Mouse (Mus musculus): ENCODE data around the gene Gm49361.

The Gm49361 gene

DNA sequence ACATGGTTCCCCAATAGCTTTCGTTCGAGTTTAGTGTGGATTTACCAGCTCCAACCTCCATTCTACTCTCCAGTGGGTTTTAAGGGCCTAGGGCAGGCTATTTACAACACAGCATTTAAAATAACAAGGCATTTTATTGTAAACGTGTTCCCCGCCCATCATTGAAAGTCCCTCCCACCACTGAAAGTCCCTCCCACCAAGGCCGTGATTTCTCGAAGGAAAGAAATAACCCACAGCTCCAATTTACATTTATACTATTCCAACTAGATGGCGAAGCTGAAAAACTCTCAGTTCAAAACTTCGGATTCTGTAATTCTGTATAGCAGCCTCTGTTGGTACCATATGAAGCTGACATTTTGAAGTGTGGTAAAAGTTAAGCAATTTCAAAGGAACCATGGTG, 1.4 kb downstream of the Gm49361 start:
- TF ChIP-seq GATA4 (IDR thresholded peaks at IDR 0.05; ENCODE audit: insufficient replicate concordance, low read length) = no peak

DNA sequence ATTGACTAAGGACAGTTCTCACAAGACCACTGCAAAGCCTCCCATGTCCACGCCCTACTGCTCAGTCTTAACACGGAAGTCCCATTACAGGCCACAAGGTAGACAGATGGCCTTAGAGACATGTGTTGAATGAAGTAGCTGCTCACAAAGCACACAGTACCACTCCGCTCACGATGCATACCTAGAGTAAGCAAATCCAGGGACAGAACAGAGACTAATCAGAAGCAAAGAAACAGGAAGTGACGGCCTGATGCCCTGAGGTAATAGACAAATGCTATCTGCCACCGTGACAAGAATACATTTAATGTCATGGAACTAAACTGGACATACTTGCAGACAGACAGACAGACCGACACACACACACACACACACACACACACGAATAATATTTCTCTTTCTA, 5.3 kb downstream of the Gm49361 start:
- no peak for TF ChIP-seq GATA4 (IDR thresholded peaks at IDR 0.05; ENCODE audit: insufficient replicate concordance, low read length)

DNA sequence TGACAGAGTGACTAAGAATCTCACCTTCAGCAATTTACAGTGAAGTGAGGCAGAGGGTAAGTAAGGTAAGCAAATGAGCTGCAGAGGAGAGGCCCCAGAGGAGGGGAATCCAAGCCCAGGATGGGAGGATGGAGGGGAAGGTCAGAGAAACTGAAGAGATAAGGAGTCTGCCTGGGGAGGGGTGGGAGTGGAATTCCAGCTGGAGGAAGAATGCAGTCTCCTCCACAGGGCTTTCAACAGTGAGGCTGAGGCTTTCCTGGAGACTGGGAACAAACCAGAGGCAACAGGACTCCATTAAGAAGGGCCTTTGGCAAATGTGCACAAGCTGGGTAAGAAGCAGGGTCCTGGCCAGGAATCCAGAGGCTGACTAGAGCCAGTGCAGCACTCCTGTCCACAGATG, 8.8 kb downstream of the Gm49361 start:
- TF ChIP-seq GATA4 (IDR thresholded peaks at IDR 0.05; ENCODE audit: insufficient replicate concordance, low read length) = no peak; the same call in 1 of the 2 replicates

DNA sequence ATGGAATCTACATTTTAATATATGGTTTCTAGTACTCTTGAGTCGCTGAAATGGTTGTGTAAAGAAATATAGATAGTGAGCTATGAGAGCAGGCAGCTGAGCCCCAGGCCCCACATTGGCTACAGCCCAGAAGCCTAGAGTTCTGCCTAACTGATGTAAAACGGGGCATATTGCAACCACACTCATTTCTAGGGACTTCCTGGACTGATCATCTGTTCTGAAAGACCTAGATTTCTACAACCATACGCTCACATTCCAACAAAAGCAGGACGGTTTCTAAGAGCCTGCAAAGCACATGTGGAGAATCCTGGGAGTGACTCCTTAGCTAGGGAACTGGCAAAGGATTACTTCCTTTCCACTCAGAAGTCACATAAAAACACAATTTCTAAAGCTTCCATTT, 9.8 kb downstream of the Gm49361 start:
- TF ChIP-seq GATA4 (IDR thresholded peaks at IDR 0.05; ENCODE audit: insufficient replicate concordance, low read length) = no peak

DNA sequence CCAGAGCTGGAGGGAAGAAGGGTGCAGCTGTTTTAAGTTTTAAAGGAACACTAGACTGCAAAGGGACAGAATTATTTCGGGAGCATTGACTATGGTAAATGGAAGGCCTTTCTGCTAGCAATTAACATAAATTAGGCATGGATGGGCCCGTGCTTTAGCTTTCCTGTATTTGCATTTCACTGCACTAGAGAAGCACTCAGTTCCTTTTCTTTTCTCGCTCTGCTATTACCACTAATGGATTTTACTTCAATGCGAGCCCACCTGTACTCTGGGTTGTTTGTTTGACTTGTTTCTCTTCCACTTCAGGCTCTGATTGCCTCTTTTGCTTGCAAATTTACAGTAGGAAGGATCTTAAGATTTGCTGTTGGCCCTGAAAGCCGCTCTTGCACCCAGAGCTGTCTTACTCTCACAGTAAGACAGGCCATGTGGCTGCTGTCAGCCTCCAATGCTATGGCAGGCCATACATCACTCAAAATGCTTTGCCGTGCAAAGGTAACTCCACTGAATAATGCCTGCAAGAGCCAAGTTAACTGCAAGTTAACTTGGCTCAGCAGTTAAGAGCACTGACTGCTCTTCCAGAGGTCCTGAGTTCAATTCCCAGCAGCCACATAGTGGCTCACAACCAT, 13.1 kb downstream of the Gm49361 start:
- TF ChIP-seq GATA4 (IDR thresholded peaks at IDR 0.05; ENCODE audit: insufficient replicate concordance, low read length) = no peak

DNA sequence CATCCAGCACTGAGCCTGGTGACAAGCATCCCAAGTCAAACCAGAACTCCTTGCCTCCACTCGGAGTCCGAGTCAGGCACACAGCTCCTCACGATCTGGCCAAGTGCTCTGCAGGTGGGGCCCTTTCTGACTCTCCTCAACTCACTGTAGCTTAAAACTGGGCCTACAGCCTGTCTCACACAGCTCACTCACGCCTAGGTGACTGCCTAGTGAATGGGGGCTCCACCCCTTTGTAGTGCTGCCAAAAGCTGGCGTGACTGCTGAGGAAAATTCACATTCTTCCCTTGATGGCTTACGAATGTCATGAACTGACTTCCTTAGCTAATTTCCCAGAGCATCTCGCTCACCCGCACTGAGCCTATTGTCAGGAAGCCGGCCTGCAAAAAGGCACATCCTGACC, 15.4 kb downstream of the Gm49361 start:
- no peak for TF ChIP-seq GATA4 (IDR thresholded peaks at IDR 0.05; ENCODE audit: insufficient replicate concordance, low read length)

DNA sequence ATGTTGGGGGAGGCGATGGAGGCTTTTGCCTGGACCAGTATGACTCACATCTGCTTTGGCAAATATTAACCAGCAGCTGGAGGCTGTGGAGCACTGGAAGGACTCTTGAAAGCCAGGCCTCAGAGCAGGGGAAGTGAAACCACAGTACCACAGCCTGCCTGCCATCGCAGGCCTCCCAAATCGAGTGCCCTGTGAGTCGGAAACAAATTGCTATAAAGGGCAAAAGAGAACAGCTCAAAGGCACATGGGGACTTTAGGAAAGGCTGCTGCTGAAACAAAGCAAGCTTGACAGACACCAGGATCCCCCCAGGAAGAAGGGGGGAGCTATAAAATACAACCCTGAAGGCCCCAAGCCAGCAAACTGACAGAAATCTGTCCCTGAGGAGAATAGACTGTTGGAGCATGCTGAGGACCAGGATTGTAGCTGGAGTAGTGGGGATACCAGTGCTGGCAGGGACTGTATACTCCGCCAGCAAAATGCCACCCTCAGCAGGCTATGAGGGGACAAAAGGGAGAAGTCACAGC, 15.9 kb downstream of the Gm49361 start:
- no peak for TF ChIP-seq GATA4 (IDR thresholded peaks at IDR 0.05; ENCODE audit: insufficient replicate concordance, low read length)

DNA sequence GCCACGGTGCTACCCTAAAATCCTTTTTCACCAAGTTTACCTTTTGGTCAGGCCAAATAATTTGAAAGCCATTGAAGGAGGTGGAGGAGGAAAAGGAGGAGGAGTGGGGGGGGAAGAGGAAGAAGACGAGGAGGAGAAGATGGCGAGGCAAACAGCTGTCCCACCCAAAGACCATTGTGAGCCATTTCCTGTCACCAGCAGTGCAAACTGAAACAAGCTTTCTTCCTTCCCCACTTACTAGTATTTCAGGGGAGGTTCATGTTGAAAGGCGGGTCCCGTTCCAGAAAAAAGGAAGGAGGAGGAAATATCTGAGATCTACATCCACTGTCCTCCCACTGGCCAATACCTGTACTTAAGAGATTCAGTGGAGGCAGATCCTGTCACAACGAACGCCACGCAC, 16.5 kb downstream of the Gm49361 start:
- no peak; the same call in 1 of the 2 replicates for TF ChIP-seq GATA4 (IDR thresholded peaks at IDR 0.05; ENCODE audit: insufficient replicate concordance, low read length)

DNA sequence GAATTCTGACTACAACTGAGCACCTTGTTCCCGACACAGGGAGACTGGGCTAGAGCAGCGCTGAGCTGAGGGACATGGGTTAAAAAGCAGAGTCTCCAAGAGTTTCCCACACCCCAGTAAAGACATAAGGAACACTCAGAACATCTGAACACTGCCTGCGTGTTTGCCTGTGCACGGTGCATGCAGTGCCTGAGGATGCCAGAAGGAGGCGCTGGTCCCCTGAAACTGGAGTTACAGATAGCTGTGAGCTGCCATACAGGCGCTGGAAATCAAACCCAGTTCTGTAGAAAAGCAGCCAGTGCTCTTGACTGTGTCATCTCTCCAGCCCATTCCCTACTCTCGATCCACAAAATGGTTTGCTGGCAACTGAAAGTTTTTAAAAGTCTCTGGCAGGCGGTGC, 19.7 kb downstream of the Gm49361 start:
- TF ChIP-seq GATA4 (IDR thresholded peaks at IDR 0.05; ENCODE audit: insufficient replicate concordance, low read length) = no peak

DNA sequence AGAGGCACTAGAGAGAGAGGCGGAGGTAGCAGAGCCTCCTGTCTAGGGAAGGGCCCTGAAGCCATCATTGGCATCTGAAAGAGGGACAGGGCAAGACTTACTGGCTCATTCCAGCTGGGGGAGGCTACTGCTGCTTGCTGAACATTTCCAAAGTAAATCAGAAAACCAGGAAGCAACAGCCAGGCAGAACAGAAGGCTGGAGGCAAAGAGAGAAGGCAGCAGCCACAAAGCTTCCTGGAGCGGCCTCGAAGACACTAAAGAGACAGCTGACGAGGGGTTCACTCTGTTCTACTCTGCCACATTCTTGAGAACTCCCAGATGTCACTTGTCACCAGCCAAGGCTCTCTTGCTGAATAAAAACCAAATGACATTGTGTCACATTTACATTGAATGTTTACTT, 21.4 kb downstream of the Gm49361 start:
- TF ChIP-seq GATA4 (IDR thresholded peaks at IDR 0.05; ENCODE audit: insufficient replicate concordance, low read length) = no peak

DNA sequence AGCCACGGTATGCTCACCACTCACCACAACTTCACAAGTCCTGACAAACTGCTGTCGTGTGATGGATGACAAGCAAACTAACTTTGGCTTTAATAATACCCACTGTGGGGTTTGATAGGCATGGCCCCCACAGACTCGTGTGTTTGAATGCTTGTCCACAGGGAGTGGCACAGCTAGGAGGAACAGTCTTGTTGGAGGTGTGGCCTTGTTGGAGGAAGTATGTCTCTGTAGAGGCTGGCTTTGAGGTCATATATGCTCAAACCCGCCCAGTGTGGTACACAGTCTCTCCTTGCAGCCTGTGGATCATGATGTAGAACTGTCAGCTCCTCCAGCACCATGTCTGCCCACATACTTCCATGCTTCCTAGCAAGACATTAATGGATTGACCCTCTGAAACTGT, 27.7 kb downstream of the Gm49361 start:
- TF ChIP-seq GATA4 (IDR thresholded peaks at IDR 0.05; ENCODE audit: insufficient replicate concordance, low read length) = no peak

DNA sequence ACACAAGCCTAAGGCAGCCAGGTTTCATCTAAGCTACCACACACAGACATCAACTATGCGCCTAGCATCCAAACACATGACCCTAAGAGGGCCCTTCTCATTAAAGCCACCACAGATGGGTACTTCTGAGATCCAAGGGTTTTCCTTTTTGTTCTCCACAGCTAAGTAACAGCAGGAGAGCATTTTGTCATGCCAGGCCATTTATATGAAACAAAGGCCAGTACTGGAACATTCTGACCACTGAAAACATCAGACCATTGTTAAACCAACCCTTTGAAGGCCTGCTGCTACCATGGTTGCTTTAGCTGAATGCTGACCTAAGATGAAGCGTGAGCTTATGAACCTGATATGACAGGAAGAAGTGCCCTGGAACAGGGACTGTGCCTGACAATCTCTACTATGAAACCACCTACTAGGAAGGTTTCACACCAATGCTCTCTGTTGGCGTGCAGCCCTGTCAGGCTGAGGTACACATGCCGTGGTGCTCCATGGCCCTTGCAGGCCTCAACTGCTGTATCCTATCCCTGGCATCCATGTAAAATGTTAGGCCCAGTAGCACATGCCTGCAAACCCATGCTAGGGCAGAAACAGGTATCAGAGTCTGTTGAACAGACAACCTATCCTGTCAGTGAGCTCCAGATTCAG, 29.2 kb downstream of the Gm49361 start:
- no peak for TF ChIP-seq GATA4 (IDR thresholded peaks at IDR 0.05; ENCODE audit: insufficient replicate concordance, low read length)

DNA sequence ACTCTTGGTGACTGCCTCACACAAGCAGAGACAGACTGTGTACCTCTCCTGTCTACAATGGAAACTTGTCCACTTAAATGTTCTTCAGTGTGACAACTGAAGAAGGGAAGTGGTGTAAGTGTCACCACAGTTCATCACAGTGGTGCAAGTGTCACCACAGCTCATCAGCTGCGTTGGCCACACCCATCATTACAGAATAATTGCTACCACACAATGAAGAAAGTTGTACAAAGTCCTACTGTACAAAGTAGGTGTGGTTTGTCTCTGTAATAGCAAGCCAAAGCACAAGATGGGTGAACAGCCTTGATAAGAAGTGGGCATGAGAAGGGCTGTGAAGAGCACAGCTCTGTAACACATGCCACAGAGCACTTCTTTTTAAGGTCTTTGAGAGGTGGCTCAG, 33.0 kb downstream of the Gm49361 start:
- TF ChIP-seq GATA4 (IDR thresholded peaks at IDR 0.05; ENCODE audit: insufficient replicate concordance, low read length) = no peak

DNA sequence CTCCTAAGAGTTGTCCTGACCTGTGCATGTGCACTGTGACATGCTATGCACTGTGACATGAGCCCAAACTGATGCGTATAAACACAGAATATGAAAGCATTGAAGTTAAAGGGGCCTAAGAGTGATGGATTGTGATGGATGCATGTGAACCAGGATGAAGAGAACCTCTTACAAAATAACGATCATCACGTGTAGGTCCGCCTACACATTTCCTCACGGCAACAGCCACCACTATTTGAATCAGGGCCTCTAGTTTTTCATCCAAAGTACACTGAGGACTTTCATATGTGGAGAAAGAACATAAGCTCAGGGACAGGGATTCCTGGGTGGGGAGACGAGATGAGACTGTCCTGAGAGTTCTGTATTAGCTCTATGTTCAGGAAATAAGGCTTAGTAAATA, 34.8 kb downstream of the Gm49361 start:
- TF ChIP-seq GATA4 (IDR thresholded peaks at IDR 0.05; ENCODE audit: insufficient replicate concordance, low read length) = no peak

DNA sequence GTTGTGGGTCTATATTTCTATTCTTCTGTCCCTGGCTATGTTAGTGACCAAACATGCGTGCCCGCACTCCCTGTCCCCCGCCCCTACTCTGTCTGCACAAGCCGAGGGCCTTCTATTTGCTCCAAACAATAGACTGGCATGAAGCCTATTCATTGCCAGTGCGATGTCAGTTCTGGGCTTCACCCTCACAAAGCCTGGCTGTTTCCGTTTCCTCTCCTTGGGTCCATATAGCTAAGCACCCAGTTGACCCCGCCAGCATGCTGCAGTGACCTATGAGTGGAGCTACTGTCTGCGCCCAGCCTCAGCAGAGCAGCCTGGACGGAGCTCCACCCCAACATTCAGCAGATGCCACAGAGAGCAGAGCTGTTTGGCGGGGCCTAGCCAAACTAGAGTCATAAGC, 36.7 kb downstream of the Gm49361 start:
- no peak for TF ChIP-seq GATA4 (IDR thresholded peaks at IDR 0.05; ENCODE audit: insufficient replicate concordance, low read length)

DNA sequence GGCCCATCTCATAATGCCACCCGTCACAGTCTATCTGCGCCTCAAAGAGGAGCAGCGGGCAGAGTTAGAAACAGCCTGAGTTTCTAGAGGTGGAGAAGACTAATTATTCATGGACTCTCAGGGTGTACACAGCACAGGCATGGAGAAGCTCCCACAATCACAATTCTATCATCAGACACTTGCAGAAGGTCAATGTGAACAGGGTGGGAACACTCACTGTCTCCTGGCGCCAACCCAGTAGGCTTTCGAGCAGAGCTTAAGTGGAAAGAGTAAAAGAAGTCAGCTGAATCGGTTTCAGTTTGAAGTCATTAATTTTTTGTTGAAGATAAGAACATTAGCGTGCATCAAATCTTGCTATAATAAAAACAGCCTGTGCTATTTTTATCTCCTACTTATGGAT, 37.3 kb downstream of the Gm49361 start:
- no peak for TF ChIP-seq GATA4 (IDR thresholded peaks at IDR 0.05; ENCODE audit: insufficient replicate concordance, low read length)
